In the genomic region with DNA sequence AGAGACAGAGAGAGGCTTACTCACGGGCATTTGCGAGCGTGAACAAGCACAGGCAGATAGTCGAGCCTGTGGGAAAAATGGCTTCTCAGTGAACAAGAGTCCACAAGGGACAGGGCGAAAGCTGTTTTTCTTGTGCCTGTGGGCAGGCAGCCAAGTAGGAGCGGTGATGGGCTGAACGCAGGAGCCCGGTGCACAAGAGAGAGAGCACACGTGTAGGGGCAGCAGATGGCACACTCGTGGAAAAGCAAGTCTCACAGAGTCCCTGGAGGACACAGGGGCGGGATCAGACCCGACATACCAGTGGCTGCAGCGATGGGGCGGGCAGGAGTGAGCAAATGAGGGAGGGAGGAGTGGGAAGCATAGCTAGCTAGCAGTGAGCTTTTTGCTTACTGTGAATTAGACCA, we compare ENCODE assay signal across 9 mouse cellular contexts. TPM values are rescaled to one million over a fixed set of nuclear protein-coding genes. Genes with fewer than 3 reads are reported as not detected.
DNase-seq lines count a peak whose midpoint lies in the region; ATAC-seq lines count a peak whose summit lies in the region.
"Had no signal": no experiment of that assay in that cellular context is flagged by ENCODE, and none has a peak within 500 bp of the region (broad histone marks: within the 10 kb centered on the region; RNA-seq: fewer than 3 reads in every experiment).

No protein-coding gene starts in this region.

- peak; percentile 81 for DNase-seq in A20 (ENCODE audit: low read depth, low spot score)
- peak; percentile 70 for DNase-seq in adrenal gland, postnatal 10 days
- peak; percentile 78 for DNase-seq in embryonic facial prominence, embryonic 10.5 days (ENCODE audit: low spot score)
- peak; percentile 98 for DNase-seq in heart, adult 11 months
- peak; percentile 44 for DNase-seq in kidney, adult 9 months
- DNase-seq in midbrain, embryonic 14.5 days: peak; percentile 83
- peak; percentile 13 to 25 for DNase-seq in spleen, postnatal 36 days (ENCODE audit: low spot score in 2 of 2)

- H3K36me3 ChIP-seq in embryonic facial prominence, embryonic 10.5 days (replicated peaks): no peaks in the 10 kb centered on the region
- H3K36me3 ChIP-seq in limb, embryonic 13.5 days: no peaks in the 10 kb centered on the region
- H3K36me3 ChIP-seq in midbrain, embryonic 14.5 days (ENCODE audit: control insufficient read depth, insufficient read depth, low read length): no peaks in the 10 kb centered on the region

- H3K9ac ChIP-seq in limb, embryonic 13.5 days: peak overlapping the region; percentile 74
- peak overlapping the region; percentile 29 for H3K9ac ChIP-seq in midbrain, embryonic 14.5 days (replicated peaks; ENCODE audit: low read length)

- no peaks in the 10 kb centered on the region for H3K9me3 ChIP-seq in embryonic facial prominence, embryonic 10.5 days
- no peaks in the 10 kb centered on the region for H3K9me3 ChIP-seq in limb, embryonic 13.5 days
- no peaks in the 10 kb centered on the region for H3K9me3 ChIP-seq in midbrain, embryonic 14.5 days (ENCODE audit: control insufficient read depth, low read length)

- H3K4me3 ChIP-seq in embryonic facial prominence, embryonic 10.5 days: peak overlapping the region; percentile 70
- peak overlapping the region; percentile 57 for H3K4me3 ChIP-seq in limb, embryonic 13.5 days
- H3K4me3 ChIP-seq in midbrain, embryonic 14.5 days (replicated peaks; ENCODE audit: low read depth, low read length): peak overlapping the region; percentile 43

- peak; percentile 78 for ATAC-seq in limb, embryonic 13.5 days (ENCODE audit: low FRiP score, low read depth)
- ATAC-seq in midbrain, embryonic 14.5 days (ENCODE audit: low FRiP score, low TSS enrichment): peak; percentile 87

- peak overlapping the region; percentile 76 for H3K4me2 ChIP-seq in limb, embryonic 13.5 days (replicated peaks)
- peak overlapping the region; percentile 75 for H3K4me2 ChIP-seq in midbrain, embryonic 14.5 days (ENCODE audit: low read length)

- peaks cover 15% of the 10 kb centered on the region for H3K4me1 ChIP-seq in embryonic facial prominence, embryonic 10.5 days
- H3K4me1 ChIP-seq in limb, embryonic 13.5 days: peaks cover 9% of the 10 kb centered on the region
- H3K4me1 ChIP-seq in midbrain, embryonic 14.5 days (ENCODE audit: control insufficient read depth, insufficient read depth, low read length): 0 out of 2 replicates have a peak, but pooled peaks cover 7% of the 10 kb centered on the region

- H3K27me3 ChIP-seq in embryonic facial prominence, embryonic 10.5 days (replicated peaks; ENCODE audit: low read depth, poor library complexity, severe bottlenecking): 0 out of 2 replicates have a peak, but pooled peaks cover 3% of the 10 kb centered on the region
- no peaks in the 10 kb centered on the region for H3K27me3 ChIP-seq in limb, embryonic 13.5 days
- H3K27me3 ChIP-seq in midbrain, embryonic 14.5 days (ENCODE audit: control insufficient read depth, insufficient read depth, low read length): no peaks in the 10 kb centered on the region

- under 1% methylated on average over 14 of the region's 14 CpGs for WGBS in embryonic facial prominence, embryonic 10.5 days
- under 1% methylated on average over 14 of the region's 14 CpGs for WGBS in limb, embryonic 13.5 days
- under 1% methylated on average over 14 of the region's 14 CpGs for WGBS in midbrain, embryonic 14.5 days

- H3K27ac ChIP-seq in embryonic facial prominence, embryonic 10.5 days (replicated peaks): peak overlapping the region; percentile 93
- peak overlapping the region; percentile 94 for H3K27ac ChIP-seq in limb, embryonic 13.5 days
- H3K27ac ChIP-seq in midbrain, embryonic 14.5 days (replicated peaks; ENCODE audit: low read depth, low read length): peak overlapping the region; percentile 75

RNA-seq across cellular contexts. Expression of a gene that starts 7.8 kb away (rescaled TPM):
- total RNA-seq in adrenal gland, postnatal 10 days (2021): not detected
- not detected in 2 replicates for polyA plus RNA-seq in embryonic facial prominence, embryonic 10.5 days (2016; fragmentation: Nextera tagmentation; extraction: Ambion mirVana)
- polyA plus RNA-seq in limb, embryonic 13.5 days (2015; fragmentation: Nextera tagmentation; extraction: Ambion mirVana): not detected in 2 replicates
- polyA plus RNA-seq in midbrain, embryonic 14.5 days (2014; fragmentation: Nextera tagmentation; extraction: Ambion mirVana): not detected in 2 replicates
- polyA plus RNA-seq: gonadal fat pad, adult 2 months had no signal

RNA-seq across cellular contexts. Expression of a gene that starts 16.4 kb away (rescaled TPM):
- not detected for total RNA-seq in adrenal gland, postnatal 10 days (2021)
- not detected in 2 replicates for polyA plus RNA-seq in embryonic facial prominence, embryonic 10.5 days (2016; fragmentation: Nextera tagmentation; extraction: Ambion mirVana)
- polyA plus RNA-seq in limb, embryonic 13.5 days (2015; fragmentation: Nextera tagmentation; extraction: Ambion mirVana): not detected in 2 replicates
- not detected in 2 replicates for polyA plus RNA-seq in midbrain, embryonic 14.5 days (2014; fragmentation: Nextera tagmentation; extraction: Ambion mirVana)
- polyA plus RNA-seq: gonadal fat pad, adult 2 months had no signal

RNA-seq across cellular contexts. Expression of a gene that starts 30.0 kb away (rescaled TPM):
- not detected for total RNA-seq in adrenal gland, postnatal 10 days (2021)
- not detected in 2 replicates for polyA plus RNA-seq in embryonic facial prominence, embryonic 10.5 days (2016; fragmentation: Nextera tagmentation; extraction: Ambion mirVana)
- polyA plus RNA-seq in limb, embryonic 13.5 days (2015; fragmentation: Nextera tagmentation; extraction: Ambion mirVana): not detected in 2 replicates
- not detected in 2 replicates for polyA plus RNA-seq in midbrain, embryonic 14.5 days (2014; fragmentation: Nextera tagmentation; extraction: Ambion mirVana)
- polyA plus RNA-seq: gonadal fat pad, adult 2 months had no signal

RNA-seq across cellular contexts. Expression of a gene that starts 44.4 kb away (rescaled TPM):
- not detected for total RNA-seq in adrenal gland, postnatal 10 days (2021)
- not detected in 2 replicates for polyA plus RNA-seq in embryonic facial prominence, embryonic 10.5 days (2016; fragmentation: Nextera tagmentation; extraction: Ambion mirVana)
- polyA plus RNA-seq in limb, embryonic 13.5 days (2015; fragmentation: Nextera tagmentation; extraction: Ambion mirVana): not detected in 2 replicates
- not detected in 2 replicates for polyA plus RNA-seq in midbrain, embryonic 14.5 days (2014; fragmentation: Nextera tagmentation; extraction: Ambion mirVana)
- polyA plus RNA-seq: gonadal fat pad, adult 2 months had no signal

RNA-seq across cellular contexts. Expression of a gene that starts 44.4 kb away (rescaled TPM):
- total RNA-seq in adrenal gland, postnatal 10 days (2021): not detected
- polyA plus RNA-seq in embryonic facial prominence, embryonic 10.5 days (2016; fragmentation: Nextera tagmentation; extraction: Ambion mirVana): not detected in 2 replicates
- polyA plus RNA-seq in limb, embryonic 13.5 days (2015; fragmentation: Nextera tagmentation; extraction: Ambion mirVana): not detected in 2 replicates
- polyA plus RNA-seq in midbrain, embryonic 14.5 days (2014; fragmentation: Nextera tagmentation; extraction: Ambion mirVana): not detected in 2 replicates
- polyA plus RNA-seq: gonadal fat pad, adult 2 months had no signal

Comparison
In these comparisons a context has a peak if more than half of its experiments do, and no peak if none do; other contexts are left out.
1. Peak in every context shown above with its lines: DNase-seq, ATAC-seq, H3K4me3 ChIP-seq and H3K27ac ChIP-seq.
2. DNase-seq: peak in every context shown above with its lines; median percentile 98 in heart, adult 11 months; 83 in midbrain, embryonic 14.5 days; 81 in A20; 78 in embryonic facial prominence, embryonic 10.5 days; 70 in adrenal gland, postnatal 10 days; 44 in kidney, adult 9 months; 19 in spleen, postnatal 36 days.